Mouse (Mus musculus) ovary, postnatal 36 days (tissue): ENCODE results near the gene Dag1.
"Not testable (repeated sequence)": the region's sequence is repeated elsewhere in the genome, so short reads cannot be mapped to it uniquely, and the experiment has no call there.

Experiments
- DNase-seq: peaks from one replicate; pipeline ENCODE4 v3.0.0; 2022; ENCODE audit warnings: low spot score, mixed read lengths

Gene Dag1

DNA sequence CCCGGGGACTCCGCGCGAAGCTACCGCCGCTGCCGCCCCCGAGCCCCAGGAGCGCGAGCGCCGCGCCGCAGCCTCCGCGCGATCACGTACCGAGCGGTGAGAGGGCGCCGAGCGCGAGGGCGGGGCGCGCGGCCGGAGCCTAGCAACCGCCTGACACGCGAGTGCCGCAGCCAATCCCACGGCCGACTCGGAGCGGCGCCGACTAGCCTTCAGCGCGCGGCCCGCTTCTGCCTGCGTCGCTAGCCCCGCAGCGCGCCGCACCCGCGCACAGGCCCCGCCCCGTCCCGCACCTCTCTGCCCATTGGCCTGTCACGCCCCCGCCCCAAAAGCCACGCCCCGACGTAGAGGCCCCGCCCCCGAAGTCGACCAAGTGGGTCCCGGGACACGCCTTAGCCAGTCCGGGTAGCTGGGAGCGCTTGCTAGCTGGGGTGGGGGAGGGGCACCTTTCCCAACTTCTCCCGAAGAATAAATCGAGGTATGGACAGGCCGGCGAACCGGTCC, at the start of gene Dag1:
Dag1 (minus strand) TSS at position 269 of the 501 bp plus-strand sequence.
- DNase-seq, result peak; percentile 100

DNA sequence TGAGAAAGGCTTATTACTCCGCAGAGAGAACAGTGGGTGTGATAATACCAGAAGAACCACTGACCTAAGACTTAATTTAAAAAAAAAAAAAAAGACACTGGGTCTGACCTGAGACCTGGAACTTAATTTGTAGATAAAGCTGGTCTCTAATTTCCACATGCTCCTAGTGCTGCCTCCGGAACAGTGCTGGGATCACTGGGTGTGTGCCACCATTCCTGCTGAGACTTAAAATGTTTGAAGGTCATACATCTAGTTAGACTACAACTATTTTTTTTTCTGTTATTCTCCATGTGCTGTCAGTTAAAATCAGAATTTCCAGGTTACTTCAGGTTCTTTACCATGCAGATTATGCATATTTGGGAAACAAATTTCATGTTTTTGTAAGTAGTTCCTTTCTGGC, 44.4 kb upstream of the Dag1 start:
- no peak for DNase-seq

- DNase-seq, result no peak
Observed at GRCm38 (mm10) chr9:108307021-108307807, 43.5 kb upstream of the Dag1 start.

DNA sequence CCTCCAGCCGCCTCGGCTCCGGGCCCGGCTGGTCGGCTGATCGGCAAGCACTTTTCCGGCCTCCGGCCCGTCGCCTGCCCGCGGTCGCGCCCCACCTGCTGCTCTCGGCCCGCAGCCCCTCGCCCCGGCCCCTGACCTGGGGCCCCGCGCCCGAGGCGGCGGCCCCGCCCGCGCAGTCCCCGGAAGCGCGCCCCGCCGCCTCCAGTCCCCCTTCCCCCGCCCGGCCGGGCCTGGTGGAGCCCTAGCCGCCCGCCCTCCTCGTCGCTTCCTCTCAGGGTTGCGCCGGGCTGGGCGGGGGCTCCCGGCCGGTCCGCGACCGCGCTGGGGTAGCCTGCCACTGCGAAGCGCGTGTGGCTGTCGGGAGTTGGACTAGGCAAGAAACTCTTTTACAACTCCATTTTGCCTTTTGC, 42.8 kb upstream of the Dag1 start:
- peak; percentile 84 for DNase-seq

DNA sequence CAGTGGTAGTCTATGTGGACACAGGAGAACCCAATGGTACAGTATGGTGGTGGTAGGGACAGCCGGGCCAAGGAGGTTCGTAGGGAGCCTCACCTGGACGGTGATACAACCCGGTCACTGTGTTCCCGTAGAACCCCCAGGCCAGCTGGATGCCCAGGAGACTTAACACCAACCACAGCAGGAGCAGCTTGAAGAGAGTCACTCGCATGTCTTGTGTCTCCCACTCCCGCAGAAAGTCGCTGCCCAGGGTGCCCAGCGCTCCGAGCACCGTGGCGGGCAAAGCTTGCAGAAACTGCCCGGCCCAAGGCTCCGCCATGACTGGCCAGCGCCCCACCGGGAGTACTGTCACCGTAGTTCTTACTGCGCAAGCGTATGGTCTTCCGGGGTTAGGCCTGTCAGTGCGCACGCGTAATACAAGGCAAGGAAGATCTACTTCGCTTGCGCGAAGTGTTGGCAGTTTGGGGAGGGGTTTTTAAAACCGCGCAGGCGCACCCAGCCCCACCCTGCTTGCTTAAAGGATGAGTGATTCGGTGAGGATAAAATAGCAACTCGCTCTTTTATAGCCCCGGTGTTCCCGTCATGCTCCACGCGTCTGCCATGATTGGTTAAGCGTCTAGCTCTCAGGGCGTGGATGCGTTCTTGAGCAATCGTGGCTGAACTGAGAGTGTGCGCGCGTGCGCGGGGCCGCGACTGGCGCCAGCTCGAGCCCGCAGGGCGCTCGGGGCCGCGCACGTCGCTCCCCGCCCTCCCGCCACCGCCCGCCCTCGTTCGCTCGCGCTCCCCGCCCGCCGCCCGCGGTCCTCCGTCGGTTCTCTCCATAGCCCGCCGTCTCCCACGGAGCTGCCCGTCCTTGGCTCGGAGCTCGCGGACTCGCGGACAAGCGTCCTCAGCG, 42.1 kb upstream of the Dag1 start, which contains the start of the genes Rhoa and Tcta:
Rhoa (plus strand) TSS at position 501 of the 892 bp plus-strand sequence.
Tcta (minus strand) TSS at position 532 of the 892 bp plus-strand sequence.
- DNase-seq, result peak; percentile 96

DNA sequence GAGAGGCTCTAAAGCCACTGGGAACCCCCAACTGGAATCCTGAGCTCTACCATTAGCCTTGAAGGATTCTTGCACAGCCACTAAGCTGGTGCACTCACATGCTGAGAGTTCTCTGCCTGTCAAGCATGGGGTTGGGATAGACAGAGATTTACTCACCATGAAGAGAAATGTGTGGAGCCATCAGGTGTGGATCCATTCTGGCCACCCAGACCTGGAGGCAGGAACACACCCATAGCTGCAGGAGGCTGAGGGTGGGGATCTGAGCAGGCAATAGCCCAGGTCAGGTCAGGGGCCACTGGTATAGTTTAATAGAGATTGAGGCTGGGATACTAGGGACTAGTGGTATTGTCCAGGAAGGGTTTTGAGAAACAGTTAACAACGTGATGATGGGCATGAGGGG, 41.4 kb upstream of the Dag1 start:
- peak; percentile 13 for DNase-seq

DNA sequence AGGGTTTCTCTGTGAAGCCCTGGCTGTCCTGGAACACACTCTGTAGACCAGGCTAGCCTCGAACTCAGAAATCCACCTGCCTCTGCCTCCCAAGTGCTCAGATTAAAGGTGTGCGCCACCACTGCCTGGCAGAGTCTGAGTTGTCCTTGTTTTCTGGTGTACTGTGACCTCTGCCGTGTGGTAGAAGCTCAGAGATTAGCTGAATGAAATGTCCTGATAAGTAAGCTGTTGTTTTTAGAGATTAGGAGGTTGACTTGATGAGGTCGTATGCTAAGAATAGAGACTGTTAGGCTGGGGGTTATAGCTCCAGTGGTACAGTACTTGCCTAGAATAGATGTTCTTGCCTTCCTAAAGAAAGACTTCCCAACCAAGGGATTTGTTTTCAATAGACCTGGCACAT, 41.0 kb upstream of the Dag1 start:
- DNase-seq, result no peak

- DNase-seq, result no peak
Observed at GRCm38 (mm10) chr9:108301853-108302252, 38.1 kb upstream of the Dag1 start.

- no peak for DNase-seq
Observed at GRCm38 (mm10) chr9:108296453-108297355, 32.9 kb upstream of the Dag1 start, which contains the start of gene Amt. Gene Amt, plus strand, starts transcription at chr9:108296853.

GRCm38 (mm10) chr9:108290773-108291172, 27.0 kb upstream of the Dag1 start:
- no peak for DNase-seq

DNA sequence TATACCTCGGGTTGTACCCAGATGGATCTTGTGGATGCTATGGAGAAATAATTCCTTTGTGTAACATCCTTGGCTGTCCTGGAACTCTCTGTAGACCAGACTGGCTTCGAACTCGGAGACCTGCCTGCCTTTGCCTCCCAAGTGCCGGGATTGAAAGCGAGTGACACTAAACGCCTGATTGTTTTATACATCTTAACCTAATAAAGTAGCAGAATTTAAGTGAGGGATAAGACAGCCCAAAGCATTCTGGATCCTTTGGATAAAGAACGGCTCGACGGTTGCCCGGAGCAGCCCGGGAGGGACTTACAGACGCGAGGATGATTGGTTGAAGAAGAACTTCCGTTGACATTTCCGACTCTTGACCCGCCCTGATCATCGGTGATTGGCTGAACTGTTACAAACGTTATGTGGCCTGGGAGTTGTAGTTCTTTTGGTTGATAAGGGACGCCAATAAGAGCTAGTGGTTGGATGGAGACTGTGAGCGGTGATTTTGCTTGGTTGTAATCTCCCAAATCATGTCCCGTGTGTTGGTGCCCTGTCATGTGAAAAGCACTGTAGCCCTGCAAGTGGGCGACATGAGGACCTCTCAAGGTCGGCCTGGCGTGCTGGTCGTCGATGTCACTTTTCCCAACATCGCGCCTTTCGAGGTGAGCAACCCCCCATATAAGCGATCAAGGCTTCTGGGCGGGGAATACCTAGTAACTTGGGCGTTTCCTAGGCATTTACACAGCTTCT, 26.4 kb upstream of the Dag1 start, which contains the start of gene Nicn1:
Nicn1 (plus strand) TSS at position 414 of the 735 bp plus-strand sequence.
- peak; percentile 83 for DNase-seq

GRCm38 (mm10) chr9:108289347-108289746, 25.6 kb upstream of the Dag1 start:
- no peak for DNase-seq

DNA sequence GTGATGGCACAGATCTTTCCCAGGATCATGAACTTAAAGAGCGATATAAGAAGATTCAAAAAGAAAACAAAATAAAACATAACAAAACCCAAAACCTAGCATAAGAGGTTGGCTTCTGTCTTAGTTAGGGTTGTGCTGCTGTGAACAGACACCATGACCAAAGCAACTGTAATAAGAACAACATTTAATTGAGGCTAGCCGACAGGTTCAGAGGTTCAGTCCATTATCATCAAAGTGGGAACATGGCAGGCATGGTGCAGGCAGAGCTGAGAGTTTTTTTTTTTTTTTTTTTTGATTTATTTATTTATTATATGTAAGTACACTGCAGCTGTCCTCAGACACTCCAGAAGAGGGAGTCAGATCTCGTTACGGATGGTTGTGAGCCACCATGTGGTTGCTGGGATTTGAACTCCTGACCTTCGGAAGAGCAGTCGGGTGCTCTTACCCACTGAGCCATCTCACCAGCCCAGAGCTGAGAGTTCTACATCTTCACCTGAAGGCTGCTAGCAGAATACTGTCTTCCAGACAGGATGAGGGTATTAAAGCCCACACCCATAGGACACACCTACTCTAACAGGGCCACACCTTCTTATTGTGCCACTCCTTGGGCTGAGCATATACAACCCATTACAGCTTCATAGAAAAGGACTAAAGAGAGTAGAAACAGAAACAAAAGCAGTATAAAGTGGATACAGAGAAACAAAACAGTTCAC, 23.9 kb upstream of the Dag1 start:
- DNase-seq, result not testable (repeated sequence)

DNA sequence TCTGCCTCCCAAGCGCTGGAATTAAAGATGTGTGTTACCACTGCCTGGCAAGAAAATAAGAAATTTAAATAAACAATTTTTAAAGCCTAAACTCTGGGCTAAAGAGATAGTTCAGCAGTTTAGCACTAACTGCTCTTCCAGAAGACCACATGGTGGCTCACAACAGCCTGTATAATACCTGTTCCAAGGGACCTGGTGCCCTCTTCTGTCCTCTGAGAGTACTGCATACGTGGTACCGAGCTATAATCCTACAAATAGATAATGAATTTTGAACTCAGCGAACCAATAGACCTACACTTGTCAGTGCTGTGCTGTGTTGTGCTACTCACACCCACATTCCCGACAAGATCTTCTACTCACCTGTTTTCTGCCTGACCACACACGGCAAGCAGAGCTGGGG, 20.7 kb upstream of the Dag1 start:
- DNase-seq, result peak; percentile 54

- peak; percentile 67 for DNase-seq
Observed at GRCm38 (mm10) chr9:108280071-108280828, 16.5 kb upstream of the Dag1 start.

DNA sequence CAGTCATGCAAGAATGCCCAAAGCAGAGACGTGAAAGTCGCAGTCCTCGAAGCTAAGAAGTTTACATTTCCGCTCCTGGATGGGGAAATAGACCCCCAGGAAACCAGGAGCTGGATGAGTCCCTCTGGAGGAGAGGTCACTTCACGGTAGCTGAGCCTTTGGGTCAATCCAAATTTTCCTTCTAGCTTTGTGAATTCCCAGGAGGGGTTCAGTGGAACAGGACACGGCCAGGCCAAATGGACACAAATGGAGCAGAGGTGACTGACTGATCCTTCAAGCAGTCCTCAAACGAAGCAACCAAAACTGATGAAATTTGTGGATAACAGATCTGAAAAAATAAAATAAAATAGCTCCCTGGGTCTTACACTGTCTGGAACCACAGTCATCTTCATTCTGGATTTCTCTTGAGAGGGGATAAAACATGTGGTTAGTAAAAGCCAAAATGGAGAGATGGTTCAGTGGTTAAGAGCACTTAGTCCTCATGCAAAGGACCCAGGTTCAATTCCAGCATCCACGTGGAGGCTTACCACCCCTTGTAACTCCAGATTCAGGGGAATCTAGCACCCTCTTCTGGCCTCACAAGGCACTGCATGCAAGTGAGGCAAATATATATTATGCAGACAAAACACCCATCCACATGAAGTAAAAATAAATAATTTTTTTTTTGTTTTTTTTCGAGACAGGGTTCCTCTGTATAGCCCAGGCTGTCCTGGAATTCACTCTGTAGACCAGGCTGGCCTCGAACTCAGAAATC, 15.1 kb upstream of the Dag1 start:
- peak; percentile 29 for DNase-seq

GRCm38 (mm10) chr9:108275331-108275659, 11.5 kb upstream of the Dag1 start:
- no peak for DNase-seq

DNA sequence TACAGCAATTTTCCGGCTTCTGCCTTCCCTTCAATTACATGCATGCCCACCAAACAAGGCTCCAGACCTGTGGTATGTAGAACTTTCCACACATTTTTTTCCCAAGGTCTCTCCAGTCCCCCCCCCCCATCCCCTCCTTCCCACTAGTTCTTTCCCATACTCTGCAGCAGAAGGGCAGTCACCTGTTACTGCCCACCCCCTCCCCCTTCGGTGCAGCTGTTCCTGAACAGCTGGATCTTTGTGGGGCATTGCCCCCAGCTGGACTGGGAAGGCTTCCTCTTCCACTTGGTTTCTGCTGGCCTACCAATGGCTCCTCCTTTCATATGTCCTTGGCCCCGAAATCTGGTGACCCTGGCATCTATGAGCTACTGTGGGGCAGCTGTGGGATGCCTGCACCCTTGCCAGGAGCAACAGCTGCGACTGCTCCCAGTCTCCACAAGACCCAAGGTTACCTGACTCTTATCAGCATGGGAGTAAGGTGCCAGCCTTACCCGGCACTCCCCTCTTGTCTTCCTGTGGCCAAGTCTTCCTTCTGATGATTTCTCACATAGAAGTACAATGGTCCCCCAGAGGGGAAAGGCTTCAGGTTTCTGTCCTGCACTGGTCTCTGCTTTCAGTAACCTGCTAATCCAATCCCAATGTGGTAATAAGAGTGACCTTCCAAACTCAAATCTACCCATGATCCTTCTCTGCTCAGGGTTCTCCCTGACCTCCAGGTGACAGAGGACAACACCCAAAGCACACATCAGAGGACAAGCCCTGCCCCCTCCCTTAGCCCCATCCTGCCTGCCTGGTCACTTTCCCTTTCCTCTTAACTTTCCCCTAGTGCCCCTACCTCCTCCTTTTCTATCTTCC, 10.9 kb upstream of the Dag1 start:
- DNase-seq, result peak; percentile 63
